Mouse (Mus musculus): ENCODE results near the gene Snap91. TPM values are rescaled to one million over a fixed set of nuclear protein-coding genes. Genes with fewer than 3 reads are reported as not detected.

Snap91 gene
- polyA plus RNA-seq, 1 experiment from 2014 or later: 185 TPM

- no peak overlapping the region for H3K4me3 ChIP-seq (replicated peaks)
- 91% methylated on average over 5 of the region's 5 CpGs for WGBS
- no peaks in the 10 kb centered on the region for H3K4me1 ChIP-seq
- H3K9ac ChIP-seq (replicated peaks): no peak overlapping the region
- no peaks in the 10 kb centered on the region for H3K36me3 ChIP-seq
- ATAC-seq (ENCODE audit: low FRiP score): no peak
- H3K27ac ChIP-seq (replicated peaks): no peak overlapping the region
- no peak overlapping the region for H3K4me2 ChIP-seq
- H3K27me3 ChIP-seq (replicated peaks): no peaks in the 10 kb centered on the region
- H3K9me3 ChIP-seq (replicated peaks): no peaks in the 10 kb centered on the region
These were observed 160.2 kb downstream of the Snap91 start for GRCm38 (mm10) chr9:86720227-86720626.

- Histone ChIP-seq H3K9ac (replicated peaks) (no peak overlapping the region), H3K27ac (replicated peaks) (no peak overlapping the region), H3K4me3 (replicated peaks) (no peak overlapping the region), H3K36me3 (no peaks in the 10 kb centered on the region), H3K4me2 (no peak overlapping the region), H3K9me3 (replicated peaks) (no peaks in the 10 kb centered on the region), H3K27me3 (replicated peaks) (no peaks in the 10 kb centered on the region), H3K4me1 (no peaks in the 10 kb centered on the region)
- no peak for ATAC-seq (ENCODE audit: low FRiP score)
- 77% methylated on average over 5 of the region's 5 CpGs for WGBS
These were observed 163.3 kb downstream of the Snap91 start for GRCm38 (mm10) chr9:86717119-86717518.

- Histone ChIP-seq H3K9me3 (replicated peaks) (no peaks in the 10 kb centered on the region), H3K9ac (replicated peaks) (no peak overlapping the region), H3K27me3 (replicated peaks) (no peaks in the 10 kb centered on the region), H3K36me3 (no peaks in the 10 kb centered on the region), H3K27ac (replicated peaks) (no peak overlapping the region), H3K4me2 (no peak overlapping the region), H3K4me3 (replicated peaks) (no peak overlapping the region), H3K4me1 (no peaks in the 10 kb centered on the region)
- no peak for ATAC-seq (ENCODE audit: low FRiP score)
- 50% methylated on average over 2 of the region's 2 CpGs for WGBS
These were observed 163.9 kb downstream of the Snap91 start for GRCm38 (mm10) chr9:86716540-86716939.

Other genes starting within 250 kb of the Snap91 start
- 47.1 and 54.1 TPM in 2 replicates for gene Me1, start 184.7 kb downstream of the Snap91 start, polyA plus RNA-seq (2015; fragmentation: Nextera tagmentation; extraction: Ambion mirVana)
- 11.0 and 12.4 TPM in 2 replicates for gene Prss35, start 137.0 kb downstream of the Snap91 start, polyA plus RNA-seq (2015; fragmentation: Nextera tagmentation; extraction: Ambion mirVana)
- gene Ripply2, start 134.9 kb upstream of the Snap91 start, polyA plus RNA-seq (2015; fragmentation: Nextera tagmentation; extraction: Ambion mirVana): 7.3 and 10.7 TPM in 2 replicates
- 59.6 and 62.3 TPM in 2 replicates for gene Cyb5r4, start 141.4 kb upstream of the Snap91 start, polyA plus RNA-seq (2015; fragmentation: Nextera tagmentation; extraction: Ambion mirVana)

Measured in neural tube, embryonic 15.5 days (tissue).